Mouse (Mus musculus): ENCODE measurements at regions not wholly inside any gene's neighbourhood (a gene's known extent, or its start where the extent isn't known, plus 50 kb on each side); places are given as distances from the start of the nearest gene placed in this dataset.
A peak's percentile ranks its signal among the peaks of the same experiment; 100 is the strongest.
"Not testable (repeated sequence)": the region's sequence is repeated elsewhere in the genome, so short reads cannot be mapped to it uniquely, and the experiment has no call there.

DNA sequence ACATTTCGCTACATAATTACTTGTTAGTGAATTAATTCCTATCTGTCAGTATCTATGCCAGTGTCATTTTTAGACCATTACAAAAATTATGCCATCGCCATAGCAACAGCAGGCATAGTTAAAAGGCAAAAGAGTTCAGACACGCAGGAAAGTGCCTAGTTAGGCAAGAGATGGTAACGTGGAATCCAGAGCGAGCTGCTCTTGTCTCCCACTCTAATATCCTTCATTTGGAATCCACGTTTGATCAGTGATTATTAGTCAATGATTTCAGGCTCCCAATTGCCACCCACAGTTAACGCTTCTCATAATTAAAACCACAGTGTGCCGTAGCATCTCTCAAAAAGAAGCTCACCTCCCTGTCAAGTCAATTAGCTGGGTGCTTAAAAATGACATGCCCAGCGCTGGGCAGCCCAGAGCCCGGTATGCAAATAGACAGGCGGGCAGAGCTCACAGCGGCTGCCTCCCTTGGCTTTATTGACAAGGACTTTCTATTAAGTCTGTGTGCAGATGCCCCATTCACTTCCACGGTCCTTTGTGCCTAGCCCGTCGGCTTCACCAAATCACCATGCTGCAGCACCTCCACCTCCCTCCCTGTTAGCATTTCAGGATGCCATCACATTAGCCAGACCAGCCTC is 325.4 kb upstream of the Irx2 start:
- TF ChIP-seq POLR2A (IDR thresholded peaks at IDR 0.05; ENCODE audit: borderline replicate concordance, extremely low read depth, low read depth, low read length) (no peak), CTCF (IDR thresholded peaks at IDR 0.05; ENCODE audit: insufficient read depth, low read length) (no peak)
- no peak for DNase-seq
- H3K4me3 ChIP-seq (replicated peaks; ENCODE audit: extremely low read depth, low read depth, low read length), result no peak overlapping the region
- 73% methylated on average over 15 of the region's 15 CpGs for WGBS
- no peaks in the 10 kb centered on the region for H3K4me1 ChIP-seq (ENCODE audit: control insufficient read depth, insufficient read depth, low read length)

- TF ChIP-seq CTCF (IDR thresholded peaks at IDR 0.05; ENCODE audit: insufficient read depth, low read length) (no peak), POLR2A (IDR thresholded peaks at IDR 0.05; ENCODE audit: borderline replicate concordance, extremely low read depth, low read depth, low read length) (no peak)
- no peak overlapping the region for H3K4me3 ChIP-seq (replicated peaks; ENCODE audit: extremely low read depth, low read depth, low read length)
- 26% methylated on average over 10 of the region's 10 CpGs for WGBS
- H3K4me1 ChIP-seq (ENCODE audit: control insufficient read depth, insufficient read depth, low read length), result no peaks in the 10 kb centered on the region
- no peak for DNase-seq
Measured at GRCm38 (mm10) chr13:72324041-72324690, 304.5 kb upstream of the Irx2 start.

- H3K4me1 ChIP-seq (ENCODE audit: control insufficient read depth, insufficient read depth, low read length); DNase-seq; H3K4me3 ChIP-seq (replicated peaks; ENCODE audit: extremely low read depth, low read depth, low read length): not testable (repeated sequence)
- WGBS, result 77% methylated on average over 1 of the region's 1 CpGs
Measured at GRCm38 (mm10) chr13:72326201-72326600, 302.4 kb upstream of the Irx2 start.

DNA sequence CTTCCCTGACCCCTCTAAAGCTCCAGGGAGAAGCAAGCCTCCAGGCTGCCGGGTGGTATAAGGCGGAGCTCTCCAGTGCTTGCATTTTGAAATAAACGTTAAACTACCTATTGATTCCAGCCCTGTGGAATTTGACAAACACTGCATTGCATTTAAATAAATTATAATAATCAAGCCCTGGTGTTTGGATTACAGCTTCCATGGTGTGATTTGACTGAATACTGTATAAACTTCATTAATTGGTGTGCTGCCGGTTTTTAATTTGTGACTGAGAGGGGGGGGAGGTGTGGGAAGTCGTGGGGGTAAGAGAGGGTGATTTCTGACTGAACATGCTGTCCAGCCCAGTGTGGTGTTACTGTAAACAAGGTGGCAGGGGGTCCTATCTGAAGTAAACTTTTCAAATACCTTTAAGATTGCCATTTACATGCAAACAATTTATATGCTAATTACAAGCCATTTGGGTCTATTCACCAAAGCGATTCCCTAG is 282.9 kb upstream of the Irx2 start:
- TF ChIP-seq POLR2A (IDR thresholded peaks at IDR 0.05; ENCODE audit: borderline replicate concordance, extremely low read depth, low read depth, low read length), result no peak
- TF ChIP-seq CTCF (IDR thresholded peaks at IDR 0.05; ENCODE audit: insufficient read depth, low read length), result no peak
- Histone ChIP-seq H3K4me3 (replicated peaks; ENCODE audit: extremely low read depth, low read depth, low read length) (no peak overlapping the region), H3K4me1 (ENCODE audit: control insufficient read depth, insufficient read depth, low read length) (no peaks in the 10 kb centered on the region)
- no peak for DNase-seq
- WGBS, result 18% methylated on average over 6 of the region's 6 CpGs

DNA sequence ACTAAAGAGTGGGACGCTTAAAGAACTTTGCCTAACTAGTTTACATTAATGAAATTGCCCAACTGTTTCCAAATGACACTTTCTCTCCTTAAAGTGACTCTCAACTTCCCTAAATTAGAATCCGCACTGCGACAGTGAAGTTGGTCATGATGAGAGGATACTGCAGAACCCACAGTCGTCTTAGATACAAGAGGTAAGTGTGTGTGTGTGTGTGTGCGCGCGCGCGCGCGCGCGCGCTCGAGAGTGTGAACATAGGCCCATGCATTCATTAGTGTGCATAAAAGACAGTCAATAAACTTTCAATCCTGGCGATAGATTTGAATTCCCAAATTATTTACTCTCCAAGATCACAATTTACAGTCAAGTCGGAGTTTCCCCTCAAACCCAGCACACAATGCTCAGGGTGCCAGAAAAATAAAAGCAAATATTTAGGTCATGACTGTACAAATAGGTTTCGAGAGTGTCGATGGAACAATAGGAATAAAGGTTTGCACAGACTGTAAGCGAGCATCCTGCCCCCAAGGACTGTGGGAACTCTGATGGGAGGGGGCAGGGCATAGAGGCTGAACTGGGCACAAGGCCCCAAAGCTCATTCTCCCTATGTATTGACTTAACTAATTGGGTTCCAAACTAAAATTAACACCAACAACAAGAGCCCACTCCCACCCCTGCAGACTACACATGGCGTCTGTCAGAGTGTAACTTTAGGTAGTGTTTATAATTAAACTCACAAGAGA is 282.2 kb upstream of the Irx2 start:
- no peak overlapping the region for H3K4me3 ChIP-seq (replicated peaks; ENCODE audit: extremely low read depth, low read depth, low read length)
- no peaks in the 10 kb centered on the region for H3K4me1 ChIP-seq (ENCODE audit: control insufficient read depth, insufficient read depth, low read length)
- TF ChIP-seq POLR2A (IDR thresholded peaks at IDR 0.05; ENCODE audit: borderline replicate concordance, extremely low read depth, low read depth, low read length), result no peak
- TF ChIP-seq CTCF (IDR thresholded peaks at IDR 0.05; ENCODE audit: insufficient read depth, low read length), result no peak
- 38% methylated on average over 21 of the region's 21 CpGs for WGBS
- no peak for DNase-seq

- 84% methylated on average over 14 of the region's 14 CpGs for WGBS
- H3K4me3 ChIP-seq (replicated peaks; ENCODE audit: extremely low read depth, low read depth, low read length), result no peak overlapping the region
- no peaks in the 10 kb centered on the region for H3K4me1 ChIP-seq (ENCODE audit: control insufficient read depth, insufficient read depth, low read length)
- no peak for TF ChIP-seq CTCF (IDR thresholded peaks at IDR 0.05; ENCODE audit: insufficient read depth, low read length)
- no peak for TF ChIP-seq POLR2A (IDR thresholded peaks at IDR 0.05; ENCODE audit: borderline replicate concordance, extremely low read depth, low read depth, low read length)
- DNase-seq, result no peak
Measured at GRCm38 (mm10) chr13:72346944-72347586, 281.6 kb upstream of the Irx2 start.

GRCm38 (mm10) chr13:72352641-72353181 is 275.9 kb upstream of the Irx2 start:
- TF ChIP-seq CTCF (IDR thresholded peaks at IDR 0.05; ENCODE audit: insufficient read depth, low read length) (no peak), POLR2A (IDR thresholded peaks at IDR 0.05; ENCODE audit: borderline replicate concordance, extremely low read depth, low read depth, low read length) (no peak)
- Histone ChIP-seq H3K4me1 (ENCODE audit: control insufficient read depth, insufficient read depth, low read length) (no peaks in the 10 kb centered on the region), H3K4me3 (replicated peaks; ENCODE audit: extremely low read depth, low read depth, low read length) (no peak overlapping the region)
- 52% methylated on average over 18 of the region's 18 CpGs for WGBS
- peak; percentile 21 for DNase-seq

- WGBS, result 73% methylated on average over 1 of the region's 1 CpGs
- no peak overlapping the region for H3K4me3 ChIP-seq (replicated peaks; ENCODE audit: extremely low read depth, low read depth, low read length)
- no peaks in the 10 kb centered on the region for H3K4me1 ChIP-seq (ENCODE audit: control insufficient read depth, insufficient read depth, low read length)
- DNase-seq, result no peak
- TF ChIP-seq POLR2A (IDR thresholded peaks at IDR 0.05; ENCODE audit: borderline replicate concordance, extremely low read depth, low read depth, low read length) (no peak), CTCF (IDR thresholded peaks at IDR 0.05; ENCODE audit: insufficient read depth, low read length) (no peak)
Measured at GRCm38 (mm10) chr13:72355297-72355696, 273.3 kb upstream of the Irx2 start.

GRCm38 (mm10) chr13:72355821-72356220 is 272.8 kb upstream of the Irx2 start:
- 65% methylated on average over 3 of the region's 3 CpGs for WGBS
- Histone ChIP-seq H3K4me3 (replicated peaks; ENCODE audit: extremely low read depth, low read depth, low read length) (no peak overlapping the region), H3K4me1 (ENCODE audit: control insufficient read depth, insufficient read depth, low read length) (no peaks in the 10 kb centered on the region)
- TF ChIP-seq POLR2A (IDR thresholded peaks at IDR 0.05; ENCODE audit: borderline replicate concordance, extremely low read depth, low read depth, low read length), result no peak
- no peak for TF ChIP-seq CTCF (IDR thresholded peaks at IDR 0.05; ENCODE audit: insufficient read depth, low read length)
- DNase-seq, result no peak
